Mouse (Mus musculus) liver, embryonic 15.5 days (tissue): ENCODE data around the gene Stx8. TPM values are rescaled to one million over a fixed set of nuclear protein-coding genes. Genes with fewer than 3 reads are reported as not detected.

ENCODE experiments used
- ATAC-seq: fragments of 200-750 bp; cut with Nextera tagmentation; 2 replicates; pipeline ENCODE4 v1.8.0; 2017; ENCODE audit warnings: moderate number of reproducible peaks, mild to moderate bottlenecking, moderate library complexity; ENCODE audit not compliant: insufficient read depth
- H3K27ac ChIP-seq: fragments of 300-500 bp; sonication (generic); replicated peaks from 2 replicates; pipeline ENCODE4 v1.5.1; 2015; ENCODE audit warnings: mild to moderate bottlenecking, inconsistent platforms
- H3K27me3 ChIP-seq: fragments of 300-500 bp; sonication (generic); 2 replicates; pipeline ENCODE4 v1.6.1; 2015; ENCODE audit warnings: mild to moderate bottlenecking, inconsistent platforms
- H3K36me3 ChIP-seq: fragments of 300-500 bp; sonication (generic); replicated peaks from 2 replicates; pipeline ENCODE4 v1.6.1; 2015; ENCODE audit warnings: moderate library complexity, mild to moderate bottlenecking, inconsistent platforms
- H3K4me1 ChIP-seq: fragments of 300-500 bp; sonication (generic); replicated peaks from 2 replicates; pipeline ENCODE4 v1.6.1; 2015; ENCODE audit warnings: inconsistent platforms
- H3K4me2 ChIP-seq: fragments of 300-500 bp; sonication (generic); 2 replicates; pipeline ENCODE4 v1.6.1; 2015; ENCODE audit warnings: moderate library complexity, mild to moderate bottlenecking, inconsistent platforms
- H3K4me3 ChIP-seq: fragments of 300-500 bp; sonication (generic); replicated peaks from 2 replicates; pipeline ENCODE4 v1.5.1; 2015; ENCODE audit warnings: mild to moderate bottlenecking, inconsistent platforms
- H3K9ac ChIP-seq: fragments of 300-500 bp; sonication (generic); 2 replicates; pipeline ENCODE4 v1.6.1; 2015; ENCODE audit warnings: moderate library complexity, mild to moderate bottlenecking, inconsistent platforms
- H3K9me3 ChIP-seq: fragments of 300-500 bp; sonication (generic); replicated peaks from 2 replicates; pipeline ENCODE4 v1.6.1; 2016; ENCODE audit warnings: inconsistent platforms
- WGBS: fragments of 180-500 bp; shearing (Covaris S2); methylation state at CpG from one replicate; pipeline ENCODE4 v1.1.7; 2015; ENCODE audit warnings: mixed read lengths; ENCODE audit not compliant: insufficient replicate concordance; 5-methylcytosine and 5-hydroxymethylcytosine counted together
- polyA plus RNA-seq: library from polyadenylated mRNA; unstranded; fragments of >200 nt; fragmentation: Nextera tagmentation; extraction: Ambion mirVana; gene quantifications from 2 replicates; pipeline ENCODE4 v1.2.1, GENCODE M21; 2015

The Stx8 gene
- polyA plus RNA-seq, 1 experiment from 2014 or later = 20.0 TPM

DNA sequence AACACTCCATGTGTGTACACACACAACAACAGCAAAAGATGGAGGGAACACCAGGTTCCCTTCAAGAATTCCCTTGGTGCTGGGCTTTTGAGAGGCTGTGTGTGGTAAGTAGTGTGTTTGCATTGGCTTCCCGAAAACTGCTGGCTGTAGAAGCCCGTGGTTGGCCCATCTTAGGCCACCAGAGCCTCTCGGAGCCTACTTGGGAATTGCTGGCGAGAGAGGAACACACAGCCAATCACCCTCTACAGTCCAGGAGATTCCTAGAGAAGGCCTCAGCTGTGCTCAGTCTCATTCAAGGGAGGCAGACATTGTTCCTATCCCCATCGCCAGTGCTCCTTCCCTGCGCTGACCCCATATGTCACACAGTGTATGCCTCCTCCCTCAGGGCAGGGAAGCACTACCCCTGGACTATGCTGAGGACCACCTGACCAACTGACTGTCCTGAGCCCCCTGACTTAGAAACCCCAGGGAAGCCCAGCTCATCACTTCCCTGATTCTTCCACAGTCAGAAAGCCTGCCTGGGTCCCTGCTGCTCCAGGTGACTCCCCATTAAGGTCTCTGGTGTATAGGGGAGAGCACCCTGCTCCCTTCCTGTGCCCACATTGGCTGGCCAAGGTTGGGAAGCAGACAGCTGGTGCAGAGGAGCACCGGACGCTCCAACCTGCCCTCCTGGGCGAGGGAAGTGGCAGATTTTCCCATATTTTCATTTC is 248.7 kb downstream of the Stx8 start:
- Histone ChIP-seq H3K27me3 (no peaks in the 10 kb centered on the region), H3K4me2 (no peak overlapping the region), H3K4me1 (no peaks in the 10 kb centered on the region), H3K9ac (no peak overlapping the region), H3K27ac (no peak overlapping the region), H3K4me3 (no peak overlapping the region), H3K36me3 (no peaks in the 10 kb centered on the region), H3K9me3 (no peaks in the 10 kb centered on the region)
- no peak for ATAC-seq
- WGBS = 59% methylated on average over 9 of the region's 9 CpGs

- Histone ChIP-seq H3K36me3 (no peaks in the 10 kb centered on the region), H3K4me1 (no peaks in the 10 kb centered on the region), H3K9ac (no peak overlapping the region), H3K27ac (no peak overlapping the region), H3K9me3 (no peaks in the 10 kb centered on the region), H3K4me2 (no peak overlapping the region), H3K4me3 (no peak overlapping the region), H3K27me3 (no peaks in the 10 kb centered on the region)
- 41% methylated on average over 6 of the region's 6 CpGs for WGBS
- ATAC-seq = no peak
These were observed 249.4 kb downstream of the Stx8 start for GRCm38 (mm10) chr11:68215206-68215912.

- ATAC-seq = no peak
- Histone ChIP-seq H3K4me1 (no peaks in the 10 kb centered on the region), H3K4me2 (no peak overlapping the region), H3K27ac (no peak overlapping the region), H3K27me3 (no peaks in the 10 kb centered on the region), H3K36me3 (no peaks in the 10 kb centered on the region), H3K4me3 (no peak overlapping the region), H3K9ac (no peak overlapping the region), H3K9me3 (no peaks in the 10 kb centered on the region)
- WGBS = 75% methylated on average over 11 of the region's 11 CpGs
These were observed 250.0 kb downstream of the Stx8 start for GRCm38 (mm10) chr11:68216041-68216440.

GRCm38 (mm10) chr11:68220733-68221132 is 254.7 kb downstream of the Stx8 start:
- Histone ChIP-seq H3K36me3 (no peaks in the 10 kb centered on the region), H3K4me2 (no peak overlapping the region), H3K27ac (no peak overlapping the region), H3K9ac (no peak overlapping the region), H3K9me3 (no peaks in the 10 kb centered on the region), H3K4me3 (no peak overlapping the region), H3K4me1 (no peaks in the 10 kb centered on the region), H3K27me3 (no peaks in the 10 kb centered on the region)
- WGBS = 56% methylated on average over 4 of the region's 4 CpGs
- ATAC-seq = no peak

GRCm38 (mm10) chr11:68222209-68222608 is 256.2 kb downstream of the Stx8 start:
- H3K9me3 ChIP-seq = no peaks in the 10 kb centered on the region
- H3K4me2 ChIP-seq = no peak overlapping the region
- no peaks in the 10 kb centered on the region for H3K36me3 ChIP-seq
- H3K27ac ChIP-seq = no peak overlapping the region
- ATAC-seq = no peak
- no peak overlapping the region for H3K9ac ChIP-seq
- H3K4me3 ChIP-seq = no peak overlapping the region
- no peaks in the 10 kb centered on the region for H3K27me3 ChIP-seq
- H3K4me1 ChIP-seq = no peaks in the 10 kb centered on the region
- 64% methylated on average over 7 of the region's 7 CpGs for WGBS

GRCm38 (mm10) chr11:68223143-68223542 is 257.1 kb downstream of the Stx8 start:
- no peak for ATAC-seq
- no peak overlapping the region for H3K4me3 ChIP-seq
- no peak overlapping the region for H3K9ac ChIP-seq
- H3K9me3 ChIP-seq = no peaks in the 10 kb centered on the region
- H3K4me2 ChIP-seq = no peak overlapping the region
- no peaks in the 10 kb centered on the region for H3K36me3 ChIP-seq
- H3K4me1 ChIP-seq = no peaks in the 10 kb centered on the region
- no peak overlapping the region for H3K27ac ChIP-seq
- 37% methylated on average over 13 of the region's 13 CpGs for WGBS
- no peaks in the 10 kb centered on the region for H3K27me3 ChIP-seq

- Histone ChIP-seq H3K4me2 (no peak overlapping the region), H3K36me3 (no peaks in the 10 kb centered on the region), H3K4me3 (no peak overlapping the region), H3K4me1 (no peaks in the 10 kb centered on the region), H3K9me3 (no peaks in the 10 kb centered on the region), H3K9ac (no peak overlapping the region), H3K27me3 (no peaks in the 10 kb centered on the region), H3K27ac (no peak overlapping the region)
- WGBS = 57% methylated on average over 5 of the region's 5 CpGs
- no peak for ATAC-seq
These were observed 260.7 kb downstream of the Stx8 start for GRCm38 (mm10) chr11:68226654-68227057.

DNA sequence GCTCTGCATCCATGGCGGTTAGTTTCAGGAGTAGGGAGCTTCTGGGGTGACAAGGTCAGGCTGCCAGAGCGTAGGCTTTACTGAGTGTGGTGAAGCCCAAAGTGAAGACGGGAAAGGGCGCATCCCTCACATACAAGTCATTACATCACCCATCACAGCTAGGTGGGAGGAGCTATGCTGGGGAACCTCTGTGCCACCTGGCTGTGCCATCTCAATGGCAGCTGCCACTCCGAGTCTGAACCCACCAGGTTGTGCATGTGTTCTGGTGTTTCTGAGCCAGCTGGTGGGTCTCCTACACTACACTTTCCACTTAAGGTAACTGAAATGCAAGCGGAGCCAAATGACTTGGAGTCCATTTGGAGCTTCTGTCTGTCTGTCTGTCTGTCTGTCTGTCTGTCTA is 261.8 kb downstream of the Stx8 start:
- Histone ChIP-seq H3K4me3 (no peak overlapping the region), H3K4me1 (no peaks in the 10 kb centered on the region), H3K4me2 (no peak overlapping the region), H3K36me3 (no peaks in the 10 kb centered on the region), H3K9ac (no peak overlapping the region), H3K27ac (no peak overlapping the region), H3K27me3 (no peaks in the 10 kb centered on the region), H3K9me3 (no peaks in the 10 kb centered on the region)
- ATAC-seq = no peak
- WGBS = 62% methylated on average over 6 of the region's 6 CpGs

DNA sequence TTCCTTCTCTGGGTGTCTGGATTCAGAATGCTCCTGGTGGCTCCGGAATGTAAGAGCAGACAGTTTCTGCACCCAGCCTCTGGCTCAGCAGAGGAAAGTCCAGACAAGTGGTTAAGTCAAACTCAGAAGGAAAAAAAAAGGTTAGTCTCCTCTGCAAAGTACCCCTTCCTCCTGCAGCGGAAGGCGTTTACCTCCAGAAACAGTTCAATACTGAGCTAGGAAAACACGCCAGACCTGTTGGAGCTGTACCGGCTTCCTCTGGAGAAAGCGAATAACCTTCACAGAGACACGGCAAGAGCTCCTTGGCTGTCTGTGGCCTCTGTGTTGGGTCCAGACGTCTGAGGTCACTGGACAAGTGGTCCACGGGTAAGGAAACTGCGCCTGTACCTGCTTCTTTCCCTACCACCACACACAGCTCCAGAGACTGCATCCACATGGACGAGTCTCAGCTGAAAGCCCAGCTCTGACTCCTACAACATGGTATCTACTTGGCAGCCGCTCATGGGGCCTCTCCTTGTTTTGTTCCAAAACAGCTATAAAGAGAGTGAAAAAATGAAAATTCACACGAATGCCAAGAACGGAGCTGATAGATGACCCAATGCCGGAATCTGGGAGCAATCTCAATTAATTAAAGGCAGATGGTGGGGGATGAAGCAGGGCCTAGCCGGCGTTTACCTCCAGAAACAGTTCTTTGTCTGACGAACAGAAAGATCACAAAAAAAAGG is 263.1 kb downstream of the Stx8 start:
- 64% methylated on average over 18 of the region's 18 CpGs for WGBS
- no peaks in the 10 kb centered on the region for H3K36me3 ChIP-seq
- no peak overlapping the region for H3K4me3 ChIP-seq
- no peaks in the 10 kb centered on the region for H3K9me3 ChIP-seq
- H3K4me1 ChIP-seq = no peaks in the 10 kb centered on the region
- H3K4me2 ChIP-seq = no peak overlapping the region
- H3K27ac ChIP-seq = no peak overlapping the region
- no peak overlapping the region for H3K9ac ChIP-seq
- H3K27me3 ChIP-seq = no peaks in the 10 kb centered on the region
- no peak for ATAC-seq

DNA sequence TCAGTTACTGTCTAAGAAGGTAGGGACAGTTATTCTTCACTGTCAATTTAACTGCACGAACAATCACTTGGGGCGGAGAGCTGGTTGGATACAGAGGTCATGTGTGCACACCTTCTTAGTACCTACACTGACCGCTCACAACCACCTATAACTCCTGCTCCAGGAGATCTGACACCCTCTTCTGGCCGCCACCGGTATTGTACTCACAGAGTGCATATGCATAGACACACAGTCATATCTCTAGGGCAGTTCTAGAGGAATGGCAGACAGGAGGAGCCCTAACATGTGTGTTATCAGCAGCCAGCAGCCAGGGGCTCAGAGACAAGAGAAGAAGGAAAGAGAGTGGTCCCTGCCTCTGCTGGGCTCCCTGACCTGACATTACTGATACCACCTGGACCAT is 265.6 kb downstream of the Stx8 start:
- no peak for ATAC-seq
- H3K27me3 ChIP-seq = no peaks in the 10 kb centered on the region
- H3K4me2 ChIP-seq = no peak overlapping the region
- no peaks in the 10 kb centered on the region for H3K9me3 ChIP-seq
- WGBS = 76% methylated on average over 5 of the region's 5 CpGs
- no peaks in the 10 kb centered on the region for H3K36me3 ChIP-seq
- H3K4me3 ChIP-seq = no peak overlapping the region
- no peaks in the 10 kb centered on the region for H3K4me1 ChIP-seq
- H3K9ac ChIP-seq = no peak overlapping the region
- H3K27ac ChIP-seq = no peak overlapping the region

GRCm38 (mm10) chr11:68233469-68233965 is 267.5 kb downstream of the Stx8 start:
- Histone ChIP-seq H3K9me3 (no peaks in the 10 kb centered on the region), H3K9ac (no peak overlapping the region), H3K27ac (no peak overlapping the region), H3K4me2 (no peak overlapping the region), H3K4me1 (no peaks in the 10 kb centered on the region), H3K4me3 (no peak overlapping the region), H3K36me3 (no peaks in the 10 kb centered on the region), H3K27me3 (no peaks in the 10 kb centered on the region)
- WGBS = 68% methylated on average over 9 of the region's 9 CpGs
- ATAC-seq = no peak
